Mouse (Mus musculus): ENCODE data around the gene H13.

DNA sequence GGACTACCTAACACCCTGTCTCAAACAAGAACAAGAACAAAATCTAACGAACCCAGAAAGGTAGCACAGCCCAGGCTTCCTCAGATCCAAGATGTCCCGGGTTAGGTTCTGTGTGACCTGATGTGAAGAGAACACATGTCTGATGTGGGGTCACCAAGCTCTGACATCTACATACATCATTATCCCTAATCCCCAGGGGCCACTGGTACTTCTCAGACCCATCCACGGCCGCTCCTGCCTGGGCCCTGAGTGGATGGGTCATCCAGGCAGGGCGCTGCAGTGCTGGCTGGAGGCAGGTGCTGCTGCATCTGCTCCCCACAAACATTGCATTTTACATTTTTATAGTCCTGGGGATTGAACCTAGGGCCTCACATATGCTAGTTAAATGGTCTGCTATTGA lies 71.2 kb downstream of the H13 start:
- TF ChIP-seq POLR2A (IDR thresholded peaks at IDR 0.05; ENCODE audit: insufficient read depth, low read length) (no peak), CTCF (IDR thresholded peaks at IDR 0.05; ENCODE audit: low read depth, low read length) (no peak)

All from ES-Bruce4 (cell line).